Comparison of ENCODE assay signal across 8 mouse cellular contexts in genomic region chr15:80709593-80709992, GRCm38 (mm10). TPM values are rescaled to one million over a fixed set of nuclear protein-coding genes. Genes with fewer than 3 reads are reported as not detected.
A peak's percentile ranks its signal among the peaks of the same experiment; 100 is the strongest.
DNase-seq lines count a peak whose midpoint lies in the region; ATAC-seq and TF ChIP-seq lines count a peak whose summit lies in the region.

No protein-coding gene starts in this region.

- no peak overlapping the region for H3K4me2 ChIP-seq in embryonic facial prominence, embryonic 14.5 days (ENCODE audit: low read depth, low read length)
- H3K4me2 ChIP-seq in liver, postnatal 0 days (ENCODE audit: low read depth, low read length) = peak overlapping the region; percentile 66

- WGBS in embryonic facial prominence, embryonic 14.5 days = 44% methylated on average over 6 of the region's 6 CpGs
- WGBS in embryonic facial prominence, embryonic 10.5 days = 67% methylated on average over 6 of the region's 6 CpGs
- 67% methylated on average over 6 of the region's 6 CpGs for WGBS in liver, postnatal 0 days (ENCODE audit: insufficient replicate concordance)

- H3K36me3 ChIP-seq in embryonic facial prominence, embryonic 14.5 days (ENCODE audit: control insufficient read depth, insufficient read depth, low read length) = no peaks in the 10 kb centered on the region
- no peaks in the 10 kb centered on the region for H3K36me3 ChIP-seq in embryonic facial prominence, embryonic 10.5 days (replicated peaks)
- H3K36me3 ChIP-seq in liver, postnatal 0 days (replicated peaks; ENCODE audit: insufficient read depth, low read length) = 0 out of 2 replicates have a peak, but pooled peaks cover 3% of the 10 kb centered on the region

- no peak for TF ChIP-seq EP300 in liver, postnatal 0 days (IDR thresholded peaks at IDR 0.05; ENCODE audit: low read depth)

- intact Hi-C loops in heart, postnatal 36 days (cut with DNase I) = loop anchor here (5.0 kb wide), 4 partner anchors 73 to 488 kb away; partner anchors contain the start of gene Adsl

- ATAC-seq in embryonic facial prominence, embryonic 14.5 days (ENCODE audit: low read depth) = no peak
- ATAC-seq in liver, postnatal 0 days = no peak

- peaks cover 19% of the 10 kb centered on the region for H3K4me1 ChIP-seq in embryonic facial prominence, embryonic 14.5 days (ENCODE audit: control insufficient read depth, insufficient read depth, low read length)
- H3K4me1 ChIP-seq in embryonic facial prominence, embryonic 10.5 days = peaks cover 27% of the 10 kb centered on the region
- peaks cover 33% of the 10 kb centered on the region for H3K4me1 ChIP-seq in liver, postnatal 0 days (ENCODE audit: insufficient read depth)

- TF ChIP-seq CTCF in liver, postnatal 0 days (IDR thresholded peaks at IDR 0.05; ENCODE audit: low read depth) = peak; percentile 31; the same call in 1 of the 2 replicates

- H3K27me3 ChIP-seq in embryonic facial prominence, embryonic 14.5 days (replicated peaks; ENCODE audit: control insufficient read depth, insufficient read depth, low read length) = no peaks in the 10 kb centered on the region
- no peaks in the 10 kb centered on the region for H3K27me3 ChIP-seq in embryonic facial prominence, embryonic 10.5 days (replicated peaks; ENCODE audit: low read depth, poor library complexity, severe bottlenecking)
- no peaks in the 10 kb centered on the region for H3K27me3 ChIP-seq in liver, postnatal 0 days (ENCODE audit: insufficient read depth, low read length)

- H3K4me3 ChIP-seq in embryonic facial prominence, embryonic 14.5 days (ENCODE audit: low read depth, low read length) = no peak overlapping the region
- H3K4me3 ChIP-seq in embryonic facial prominence, embryonic 10.5 days = no peak overlapping the region
- H3K4me3 ChIP-seq in liver, postnatal 0 days (ENCODE audit: low read depth, low read length) = no peak overlapping the region

- H3K9ac ChIP-seq in embryonic facial prominence, embryonic 14.5 days (ENCODE audit: low read depth, low read length) = no peak overlapping the region
- no peak overlapping the region; the same call in 1 of the 2 replicates for H3K9ac ChIP-seq in liver, postnatal 0 days (replicated peaks)

- no peak overlapping the region for H3K27ac ChIP-seq in embryonic facial prominence, embryonic 14.5 days (replicated peaks; ENCODE audit: low read depth, low read length)
- H3K27ac ChIP-seq in embryonic facial prominence, embryonic 10.5 days (replicated peaks) = no peak overlapping the region
- H3K27ac ChIP-seq in liver, postnatal 0 days (ENCODE audit: low read depth) = peak overlapping the region; percentile 30; the same call in 1 of the 2 replicates

- no peaks in the 10 kb centered on the region for H3K9me3 ChIP-seq in embryonic facial prominence, embryonic 14.5 days (ENCODE audit: control insufficient read depth, low read length)
- no peaks in the 10 kb centered on the region for H3K9me3 ChIP-seq in embryonic facial prominence, embryonic 10.5 days
- no peaks in the 10 kb centered on the region for H3K9me3 ChIP-seq in liver, postnatal 0 days (ENCODE audit: low read length)

- DNase-seq in embryonic facial prominence, embryonic 14.5 days (ENCODE audit: low spot score) = peak; percentile 79
- no peak for DNase-seq in embryonic facial prominence, embryonic 10.5 days (ENCODE audit: low spot score)
- DNase-seq in 416B (ENCODE audit: low read depth) = peak; percentile 45
- peak; percentile 60 for DNase-seq in cerebellum, postnatal 36 days
- DNase-seq in heart, postnatal 36 days = peak; percentile 51 to 68
- DNase-seq in liver, postnatal 0 days = peak; percentile 39
- no peak for DNase-seq in frontal cortex, adult 2 months (ENCODE audit: extremely low spot score in 1 of 2, low spot score in 1 of 2)
- no peak for DNase-seq in natural killer cell, adult 2 months (ENCODE audit: low spot score in 2 of 2)

RNA-seq across cellular contexts. Expression of gene Tnrc6b, which starts 1.5 kb away (rescaled TPM):
- polyA plus RNA-seq in embryonic facial prominence, embryonic 14.5 days (2014; fragmentation: Nextera tagmentation; extraction: Ambion mirVana) = 12.5 and 16.1 TPM in 2 replicates
- polyA plus RNA-seq in embryonic facial prominence, embryonic 10.5 days (2016; fragmentation: Nextera tagmentation; extraction: Ambion mirVana) = 44.2 and 46.9 TPM in 2 replicates
- total RNA-seq in heart, postnatal 36 days (2021) = 10 to 100 TPM; 42.3 to 53.3 TPM
- polyA plus RNA-seq in liver, postnatal 0 days (2015; fragmentation: Nextera tagmentation; extraction: Ambion mirVana) = 6.3 and 9.6 TPM in 2 replicates
- polyA plus RNA-seq in frontal cortex, adult 2 months (2012; rRNA removed) = 21.4 and 43.0 TPM in 2 replicates

RNA-seq across cellular contexts. Expression of gene Fam83f, which starts 37.9 kb away (rescaled TPM):
- 2.2 and 2.9 TPM in 2 replicates for polyA plus RNA-seq in embryonic facial prominence, embryonic 14.5 days (2014; fragmentation: Nextera tagmentation; extraction: Ambion mirVana)
- polyA plus RNA-seq in embryonic facial prominence, embryonic 10.5 days (2016; fragmentation: Nextera tagmentation; extraction: Ambion mirVana) = 3.6 and 4.8 TPM in 2 replicates
- under 1 TPM in 1 of 2 experiments, not detected in 1; 0.17 TPM for total RNA-seq in heart, postnatal 36 days (2021)
- 1.8 and 2.3 TPM in 2 replicates for polyA plus RNA-seq in liver, postnatal 0 days (2015; fragmentation: Nextera tagmentation; extraction: Ambion mirVana)
- polyA plus RNA-seq in frontal cortex, adult 2 months (2012; rRNA removed) = 0.68 and 0.86 TPM in 2 replicates

Comparison
In these comparisons a context has a peak if more than half of its experiments do, and no peak if none do; other contexts are left out.
1. DNase-seq: peak in embryonic facial prominence, embryonic 14.5 days (single experiment), 416B (single experiment), cerebellum, postnatal 36 days (2 of 2), heart, postnatal 36 days (2 of 2) and liver, postnatal 0 days (single experiment); none in embryonic facial prominence, embryonic 10.5 days (single experiment), frontal cortex, adult 2 months (0 of 2) and natural killer cell, adult 2 months (0 of 2).